Mouse (Mus musculus) liver, postnatal 0 days (tissue): ENCODE data around the gene Dvl2. TPM values are rescaled to one million over a fixed set of nuclear protein-coding genes. Genes with fewer than 3 reads are reported as not detected.
A peak's percentile ranks its signal among the peaks of the same experiment; 100 is the strongest.

Experiments used
- ATAC-seq: fragments of 200-750 bp; cut with Nextera tagmentation; 2 replicates; pipeline ENCODE4 v1.8.0; 2017; ENCODE audit warnings: mild to moderate bottlenecking, moderate library complexity
- DNase-seq: peaks from one replicate; pipeline ENCODE4 v3.0.0-alpha.2; 2016
- H3K27ac ChIP-seq: fragments of 300-500 bp; sonication (generic); 2 replicates; pipeline ENCODE4 v1.5.1; 2014; ENCODE audit warnings: antibody characterized with exemption, moderate library complexity, mild to moderate bottlenecking, low read depth
- H3K27me3 ChIP-seq: fragments of 300-500 bp; sonication (generic); 2 replicates; pipeline ENCODE4 v1.6.1; 2014; ENCODE audit warnings: low read length, control low read depth, mixed read lengths; ENCODE audit not compliant: insufficient read depth
- H3K36me3 ChIP-seq: fragments of 300-500 bp; sonication (generic); replicated peaks from 2 replicates; pipeline ENCODE4 v1.6.1; 2014; ENCODE audit warnings: mild to moderate bottlenecking, control low read depth, low read length, moderate library complexity, mixed read lengths; ENCODE audit not compliant: insufficient read depth
- H3K4me1 ChIP-seq: fragments of 300-500 bp; sonication (generic); 2 replicates; pipeline ENCODE4 v1.6.1; 2014; ENCODE audit warnings: antibody characterized with exemption, mild to moderate bottlenecking, control low read depth; ENCODE audit not compliant: insufficient read depth
- H3K4me2 ChIP-seq: fragments of 300-500 bp; sonication (generic); 2 replicates; pipeline ENCODE4 v1.6.1; 2014; ENCODE audit warnings: low read depth, mild to moderate bottlenecking, low read length, moderate library complexity, mixed read lengths
- H3K4me3 ChIP-seq: fragments of 300-500 bp; sonication (generic); 2 replicates; pipeline ENCODE4 v1.5.1; 2014; ENCODE audit warnings: low read depth, low read length
- H3K9ac ChIP-seq: fragments of 300-500 bp; sonication (generic); replicated peaks from 2 replicates; pipeline ENCODE4 v1.6.1; 2014; ENCODE audit warnings: mild to moderate bottlenecking, moderate library complexity
- H3K9me3 ChIP-seq: fragments of 300-500 bp; sonication (generic); 2 replicates; pipeline ENCODE4 v1.6.1; 2016; ENCODE audit warnings: mild to moderate bottlenecking, control low read depth, low read length, mixed read lengths
- CTCF ChIP-seq: sonication (generic); IDR thresholded peaks from 2 replicates; pipeline ENCODE4 v1.5.1; 2016; ENCODE audit warnings: antibody characterized with exemption, low read depth
- EP300 ChIP-seq: IDR thresholded peaks from 2 replicates; pipeline ENCODE4 v1.6.1; 2016; ENCODE audit warnings: antibody characterized with exemption, low read depth, mild to moderate bottlenecking
- WGBS: fragments of 180-500 bp; shearing (Covaris S2); extraction: QIAGEN DNeasy Blood & Tissue Kit; methylation state at CpG from one replicate; pipeline ENCODE4 v1.1.7; 2014; ENCODE audit not compliant: insufficient replicate concordance; 5-methylcytosine and 5-hydroxymethylcytosine counted together
- polyA plus RNA-seq: library from polyadenylated mRNA; unstranded; fragments of >200 nt; fragmentation: Nextera tagmentation; extraction: Ambion mirVana; gene quantifications from 2 replicates; pipeline ENCODE4 v1.2.1, GENCODE M21; 2015

The Dvl2 gene
- polyA plus RNA-seq, 1 experiment from 2014 or later, result 2.7 TPM

GRCm38 (mm10) chr11:69979827-69980195, 20.6 kb upstream of the Dvl2 start:
- H3K4me3 ChIP-seq, result peak overlapping the region; percentile 98
- H3K4me1 ChIP-seq, result peaks cover 20% of the 10 kb centered on the region
- peak overlapping the region; percentile 82 for H3K4me2 ChIP-seq
- 2% methylated on average over 16 of the region's 16 CpGs for WGBS
- H3K36me3 ChIP-seq, result peaks cover 25% of the 10 kb centered on the region
- TF ChIP-seq CTCF, result no peak
- TF ChIP-seq EP300, result no peak
- H3K9me3 ChIP-seq, result no peaks in the 10 kb centered on the region
- peak; percentile 3 for ATAC-seq
- no peak for DNase-seq
- H3K9ac ChIP-seq, result peak overlapping the region; percentile 92
- H3K27ac ChIP-seq, result peak overlapping the region; percentile 97
- no peaks in the 10 kb centered on the region for H3K27me3 ChIP-seq

- H3K4me2 ChIP-seq, result peak overlapping the region; percentile 82
- peak overlapping the region; percentile 98 for H3K4me3 ChIP-seq
- DNase-seq (peak; percentile 98), ATAC-seq (peak; percentile 92)
- peaks cover 20% of the 10 kb centered on the region for H3K4me1 ChIP-seq
- under 1% methylated on average over 42 of the region's 60 CpGs for WGBS
- H3K9me3 ChIP-seq, result no peaks in the 10 kb centered on the region
- H3K36me3 ChIP-seq, result peaks cover 25% of the 10 kb centered on the region
- H3K9ac ChIP-seq, result peak overlapping the region; percentile 92
- no peak for TF ChIP-seq CTCF
- TF ChIP-seq EP300, result no peak; the same call in 1 of the 2 replicates
- H3K27me3 ChIP-seq, result no peaks in the 10 kb centered on the region
- H3K27ac ChIP-seq, result peak overlapping the region; percentile 97
Measured at GRCm38 (mm10) chr11:69980196-69981140, 19.9 kb upstream of the Dvl2 start.

GRCm38 (mm10) chr11:69981141-69981762, 19.1 kb upstream of the Dvl2 start, which contains the start of gene Ctdnep1:
Gene Ctdnep1 (plus strand): TSS chr11:69981156.
- H3K9ac ChIP-seq, result peak within 1 kb of the TSS; percentile 92
- peak; percentile 51 for DNase-seq
- H3K36me3 ChIP-seq, result peaks cover 25% of the 10 kb centered on the region
- H3K9me3 ChIP-seq, result no peaks in the 10 kb centered on the region
- H3K27me3 ChIP-seq, result no peaks in the 10 kb centered on the region
- WGBS, result under 1% methylated on average over 33 of the region's 43 CpGs
- H3K27ac ChIP-seq, result peak within 1 kb of the TSS; percentile 97
- no peak for ATAC-seq
- TF ChIP-seq CTCF, result no peak
- no peak for TF ChIP-seq EP300
- H3K4me2 ChIP-seq, result peak within 1 kb of the TSS; percentile 82
- peaks cover 20% of the 10 kb centered on the region for H3K4me1 ChIP-seq
- peak within 1 kb of the TSS; percentile 98 for H3K4me3 ChIP-seq

GRCm38 (mm10) chr11:69982225-69982624, 18.2 kb upstream of the Dvl2 start, which contains the start of gene Elp5:
Gene Elp5 (minus strand): TSS chr11:69982517.
- WGBS, result 52% methylated on average over 8 of the region's 8 CpGs
- H3K27me3 ChIP-seq, result no peaks in the 10 kb centered on the region
- peaks cover 23% of the 10 kb centered on the region for H3K36me3 ChIP-seq

GRCm38 (mm10) chr11:69982877-69983276, 17.5 kb upstream of the Dvl2 start:
- no peaks in the 10 kb centered on the region for H3K27me3 ChIP-seq
- peak overlapping the region; percentile 92 for H3K9ac ChIP-seq
- H3K4me3 ChIP-seq, result peak overlapping the region; percentile 98
- H3K4me2 ChIP-seq, result peak overlapping the region; percentile 82
- H3K9me3 ChIP-seq, result no peaks in the 10 kb centered on the region
- H3K36me3 ChIP-seq, result peaks cover 29% of the 10 kb centered on the region
- WGBS, result 42% methylated on average over 5 of the region's 5 CpGs
- peaks cover 20% of the 10 kb centered on the region for H3K4me1 ChIP-seq
- ATAC-seq, result no peak
- H3K27ac ChIP-seq, result 0 out of 2 replicates have a peak overlapping the region, but pooled peaks have one; percentile 13
- TF ChIP-seq CTCF (no peak), EP300 (no peak)
- no peak for DNase-seq

More at GRCm38 (mm10) chr11:69982225-69982624, 18.2 kb upstream of the Dvl2 start, which contains the start of gene Elp5:
- TF ChIP-seq CTCF, result no peak
- TF ChIP-seq EP300, result no peak
- peaks cover 20% of the 10 kb centered on the region for H3K4me1 ChIP-seq
- H3K9me3 ChIP-seq, result no peaks in the 10 kb centered on the region
- H3K9ac ChIP-seq, result peak within 1 kb of the TSS; percentile 92
- peak within 1 kb of the TSS; percentile 98 for H3K4me3 ChIP-seq
- ATAC-seq, result no peak
- no peak for DNase-seq
- peak within 1 kb of the TSS; percentile 97 for H3K27ac ChIP-seq
- peak within 1 kb of the TSS; percentile 82 for H3K4me2 ChIP-seq

- no peak for TF ChIP-seq CTCF
- TF ChIP-seq EP300, result no peak
- no peak overlapping the region for H3K4me3 ChIP-seq
- no peaks in the 10 kb centered on the region for H3K9me3 ChIP-seq
- peak overlapping the region; percentile 82; the same call in 1 of the 2 replicates for H3K4me2 ChIP-seq
- H3K27ac ChIP-seq, result no peak overlapping the region
- DNase-seq (no peak), ATAC-seq (no peak)
- peaks cover 34% of the 10 kb centered on the region for H3K36me3 ChIP-seq
- peak overlapping the region; percentile 92; the same call in 1 of the 2 replicates for H3K9ac ChIP-seq
- H3K4me1 ChIP-seq, result peaks cover 20% of the 10 kb centered on the region
- H3K27me3 ChIP-seq, result no peaks in the 10 kb centered on the region
- 83% methylated on average over 4 of the region's 4 CpGs for whole genome bisulfite sequencing
Measured at GRCm38 (mm10) chr11:69983377-69983776, 17.0 kb upstream of the Dvl2 start.
